Mouse (Mus musculus) liver, postnatal 0 days (tissue): ENCODE measurements around the gene Adgrb3.

ENCODE experiments used
- CTCF ChIP-seq: sonication (generic); IDR thresholded peaks from 2 replicates; pipeline ENCODE4 v1.5.1; 2016; ENCODE audit warnings: antibody characterized with exemption, low read depth
- EP300 ChIP-seq: IDR thresholded peaks from 2 replicates; pipeline ENCODE4 v1.6.1; 2016; ENCODE audit warnings: antibody characterized with exemption, low read depth, mild to moderate bottlenecking

DNA sequence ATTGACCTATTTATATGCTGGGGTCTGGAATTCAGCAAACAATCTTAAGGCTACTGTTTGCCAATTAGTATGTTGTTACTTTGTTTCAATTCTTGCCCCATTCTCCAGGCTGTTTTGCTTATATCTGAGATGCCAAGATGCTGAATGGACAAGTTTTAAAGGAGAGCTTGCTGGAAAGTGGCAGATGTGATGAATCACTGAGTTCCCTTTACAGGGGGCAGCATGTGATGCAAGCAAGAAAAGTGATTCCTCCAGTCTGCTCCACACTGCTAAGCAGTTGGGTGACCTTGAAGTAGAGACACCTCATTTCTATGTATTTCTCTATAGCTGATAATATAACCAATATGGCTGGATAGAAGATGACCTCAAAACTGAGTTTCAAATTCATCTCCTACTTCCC, 512.4 kb downstream of the Adgrb3 start:
- TF ChIP-seq CTCF, result no peak
- TF ChIP-seq EP300, result no peak
